Mouse (Mus musculus): ENCODE results near the gene Hist1h1t. TPM values are rescaled to one million over a fixed set of nuclear protein-coding genes. Genes with fewer than 3 reads are reported as not detected.
A peak's percentile ranks its signal among the peaks of the same experiment; 100 is the strongest.

Gene Hist1h1t
- polyA plus RNA-seq, 1 experiment from 2014 or later = not detected

DNA sequence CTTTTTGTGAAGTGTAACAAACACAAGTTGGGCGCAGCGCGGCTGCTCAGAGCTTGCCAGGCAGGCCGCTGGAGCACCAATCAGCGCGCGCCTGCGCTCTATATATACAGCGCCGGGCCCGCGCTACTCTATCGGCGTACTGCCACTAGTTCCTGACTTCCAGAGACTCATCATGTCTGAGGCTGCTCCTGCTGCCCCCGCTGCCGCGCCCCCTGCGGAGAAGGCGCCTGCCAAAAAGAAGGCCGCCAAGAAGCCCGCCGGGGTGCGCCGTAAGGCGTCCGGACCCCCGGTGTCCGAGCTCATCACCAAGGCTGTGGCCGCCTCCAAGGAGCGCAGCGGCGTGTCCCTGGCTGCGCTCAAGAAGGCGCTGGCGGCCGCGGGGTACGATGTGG lies 43.1 kb downstream of the Hist1h1t start, which contains the start of gene Hist1h1c:
Hist1h1c (plus strand) TSS at position 132 of the 392 bp plus-strand sequence.
- no peaks in the 10 kb centered on the region for H3K36me3 ChIP-seq
- WGBS = 0% methylated on average over 35 of the region's 38 CpGs
- H3K9ac ChIP-seq (replicated peaks) = peak within 1 kb of the TSS; percentile 89
- H3K27me3 ChIP-seq = no peaks in the 10 kb centered on the region
- H3K9me3 ChIP-seq = no peaks in the 10 kb centered on the region
- peak within 1 kb of the TSS; percentile 99 for H3K27ac ChIP-seq
- H3K4me3 ChIP-seq (replicated peaks) = peak within 1 kb of the TSS; percentile 59
- ATAC-seq (ENCODE audit: insufficient number of reproducible peaks, insufficient read depth, low FRiP score, low TSS enrichment, low read depth) = peak; percentile 95
- H3K4me2 ChIP-seq = peak within 1 kb of the TSS; percentile 86
- H3K4me1 ChIP-seq (replicated peaks) = peaks cover 9% of the 10 kb centered on the region

DNA sequence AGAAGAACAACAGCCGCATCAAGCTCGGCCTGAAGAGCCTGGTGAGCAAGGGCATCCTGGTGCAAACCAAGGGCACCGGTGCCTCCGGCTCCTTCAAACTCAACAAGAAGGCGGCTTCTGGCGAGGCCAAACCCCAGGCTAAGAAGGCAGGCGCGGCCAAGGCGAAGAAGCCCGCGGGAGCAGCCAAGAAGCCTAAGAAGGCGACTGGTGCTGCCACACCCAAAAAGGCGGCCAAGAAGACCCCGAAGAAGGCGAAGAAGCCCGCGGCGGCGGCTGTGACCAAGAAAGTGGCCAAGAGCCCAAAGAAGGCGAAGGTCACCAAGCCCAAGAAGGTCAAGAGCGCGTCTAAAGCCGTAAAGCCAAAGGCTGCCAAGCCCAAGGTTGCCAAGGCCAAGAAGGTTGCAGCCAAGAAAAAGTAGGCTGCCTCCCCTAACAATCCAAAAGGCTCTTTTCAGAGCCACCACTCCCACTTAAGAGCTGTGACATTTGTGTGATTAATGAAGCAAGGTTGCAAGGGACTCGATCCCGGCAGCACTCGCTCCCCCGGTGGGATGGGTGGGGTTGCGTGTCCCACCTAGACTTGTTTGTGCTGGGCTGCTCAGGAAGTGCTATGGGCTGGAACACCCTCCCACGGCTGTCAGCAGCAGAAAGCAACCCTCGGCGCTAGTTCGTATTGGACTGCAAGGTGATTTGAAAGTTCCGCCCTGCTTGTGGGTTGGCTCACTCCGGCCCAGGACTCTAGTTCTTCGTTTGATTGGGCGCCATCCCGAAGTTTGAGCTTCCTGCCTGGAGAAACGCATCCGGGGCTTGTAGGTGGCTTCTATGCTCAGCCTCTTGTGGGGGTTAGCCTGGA lies 43.7 kb downstream of the Hist1h1t start:
- no peaks in the 10 kb centered on the region for H3K36me3 ChIP-seq
- peak overlapping the region; percentile 89 for H3K9ac ChIP-seq (replicated peaks)
- peak; percentile 92 for ATAC-seq (ENCODE audit: insufficient number of reproducible peaks, insufficient read depth, low FRiP score, low TSS enrichment, low read depth)
- peak overlapping the region; percentile 59 for H3K4me3 ChIP-seq (replicated peaks)
- H3K4me2 ChIP-seq = peak overlapping the region; percentile 86
- no peaks in the 10 kb centered on the region for H3K9me3 ChIP-seq
- peak overlapping the region; percentile 99 for H3K27ac ChIP-seq
- H3K4me1 ChIP-seq (replicated peaks) = peaks cover 14% of the 10 kb centered on the region
- under 1% methylated on average over 39 of the region's 39 CpGs for WGBS
- no peaks in the 10 kb centered on the region for H3K27me3 ChIP-seq

DNA sequence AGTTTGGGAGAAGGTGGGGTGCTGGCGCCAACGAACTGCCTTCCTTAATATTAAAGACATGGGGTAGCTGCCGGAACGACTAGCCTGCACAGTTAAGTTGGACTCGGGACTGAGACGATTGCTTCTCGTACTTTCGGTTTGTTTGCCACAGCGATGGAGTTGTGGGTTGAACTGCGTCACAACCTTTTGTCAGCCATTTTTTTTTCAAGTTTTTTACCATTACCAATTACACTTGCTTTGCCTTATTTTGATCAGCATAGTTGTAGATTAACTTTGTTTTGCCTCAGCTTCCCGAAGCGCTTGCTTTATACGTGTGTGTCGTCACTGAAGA lies 44.3 kb downstream of the Hist1h1t start:
- no peaks in the 10 kb centered on the region for H3K9me3 ChIP-seq
- H3K4me3 ChIP-seq (replicated peaks) = peak overlapping the region; percentile 59
- H3K4me1 ChIP-seq (replicated peaks) = peaks cover 18% of the 10 kb centered on the region
- WGBS = 2% methylated on average over 14 of the region's 14 CpGs
- H3K36me3 ChIP-seq = no peaks in the 10 kb centered on the region
- no peaks in the 10 kb centered on the region for H3K27me3 ChIP-seq
- no peak for ATAC-seq (ENCODE audit: insufficient number of reproducible peaks, insufficient read depth, low FRiP score, low TSS enrichment, low read depth)
- H3K4me2 ChIP-seq = peak overlapping the region; percentile 86
- H3K9ac ChIP-seq (replicated peaks) = peak overlapping the region; percentile 89
- peak overlapping the region; percentile 99 for H3K27ac ChIP-seq

DNA sequence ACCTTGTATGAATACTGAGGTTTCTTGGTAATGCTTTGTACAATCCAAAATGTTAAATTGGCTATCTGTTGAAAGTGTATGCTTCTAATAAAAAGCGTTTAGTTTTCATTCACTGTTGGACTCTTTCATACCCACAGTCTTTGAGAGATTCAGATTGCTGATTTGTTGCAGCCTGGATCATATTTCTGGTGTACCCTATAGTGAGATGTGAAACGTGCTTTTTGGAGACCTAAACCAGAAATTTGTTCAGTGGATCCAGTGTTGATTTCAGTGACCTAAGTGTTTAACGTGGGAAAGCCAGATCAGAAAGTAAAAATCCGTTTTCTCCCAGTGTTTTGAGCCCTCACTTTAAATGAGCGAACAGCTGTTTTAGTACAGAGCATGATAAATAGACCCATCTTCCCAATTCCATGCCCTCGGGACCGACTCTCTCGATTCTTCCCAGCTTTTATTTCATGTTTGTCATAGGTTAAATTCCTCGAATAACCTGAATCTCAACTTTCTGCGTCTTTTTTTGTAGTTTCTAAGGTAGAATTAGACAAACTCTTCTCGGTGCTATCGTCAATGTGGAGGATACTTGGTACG lies 44.7 kb downstream of the Hist1h1t start:
- H3K4me1 ChIP-seq (replicated peaks) = peaks cover 18% of the 10 kb centered on the region
- H3K27me3 ChIP-seq = no peaks in the 10 kb centered on the region
- H3K36me3 ChIP-seq = no peaks in the 10 kb centered on the region
- peak overlapping the region; percentile 89 for H3K9ac ChIP-seq (replicated peaks)
- 36% methylated on average over 13 of the region's 13 CpGs for WGBS
- no peaks in the 10 kb centered on the region for H3K9me3 ChIP-seq
- H3K4me2 ChIP-seq = peak overlapping the region; percentile 86
- peak overlapping the region; percentile 99 for H3K27ac ChIP-seq
- no peak for ATAC-seq (ENCODE audit: insufficient number of reproducible peaks, insufficient read depth, low FRiP score, low TSS enrichment, low read depth)
- peak overlapping the region; percentile 59 for H3K4me3 ChIP-seq (replicated peaks)

DNA sequence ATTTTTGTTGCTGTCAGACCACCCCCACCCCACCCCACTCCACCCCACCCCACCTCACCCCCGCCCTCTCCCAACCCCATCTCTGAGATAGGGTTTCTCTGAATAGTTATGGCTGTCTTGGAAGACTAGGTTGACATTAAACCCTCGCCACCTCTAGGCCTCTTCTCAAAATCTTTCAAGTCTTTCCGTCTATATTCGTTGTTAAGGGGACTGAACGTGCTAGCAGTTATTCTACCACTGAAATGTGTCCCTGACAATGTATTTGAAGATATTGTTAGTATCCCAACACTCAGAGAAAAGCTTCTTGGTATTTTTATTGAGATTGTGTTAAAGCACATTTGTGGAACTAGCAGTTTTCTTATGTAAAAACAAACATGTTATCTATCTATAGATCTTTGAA lies 45.3 kb downstream of the Hist1h1t start:
- no peak for ATAC-seq (ENCODE audit: insufficient number of reproducible peaks, insufficient read depth, low FRiP score, low TSS enrichment, low read depth)
- peak overlapping the region; percentile 99 for H3K27ac ChIP-seq
- H3K9me3 ChIP-seq = no peaks in the 10 kb centered on the region
- no peaks in the 10 kb centered on the region for H3K27me3 ChIP-seq
- no peaks in the 10 kb centered on the region for H3K36me3 ChIP-seq
- H3K9ac ChIP-seq (replicated peaks) = peak overlapping the region; percentile 89
- peak overlapping the region; percentile 86 for H3K4me2 ChIP-seq
- WGBS = 65% methylated on average over 5 of the region's 5 CpGs
- peak overlapping the region; percentile 59 for H3K4me3 ChIP-seq (replicated peaks)
- H3K4me1 ChIP-seq (replicated peaks) = peaks cover 18% of the 10 kb centered on the region

DNA sequence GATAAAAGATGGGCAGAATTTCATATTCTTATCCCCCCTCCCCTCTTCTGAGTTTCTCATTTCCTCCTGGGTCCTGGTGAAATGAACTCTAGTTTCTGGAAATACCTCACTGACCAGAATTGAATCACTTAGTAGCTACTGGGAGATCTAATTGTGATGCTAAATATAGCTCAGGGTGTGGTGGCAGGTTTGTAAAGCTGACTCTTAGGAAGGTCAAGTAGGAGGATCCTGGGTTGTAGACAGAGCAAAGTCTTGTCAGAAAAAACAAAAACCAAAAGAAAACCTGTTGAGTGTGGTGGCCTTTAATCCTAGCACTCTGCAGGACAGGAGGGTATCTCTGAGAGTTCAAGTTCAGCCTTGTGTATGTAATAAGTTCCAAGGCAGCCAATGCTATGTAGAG lies 46.4 kb downstream of the Hist1h1t start:
- Histone ChIP-seq H3K36me3 (no peaks in the 10 kb centered on the region), H3K27ac (no peak overlapping the region), H3K9me3 (no peaks in the 10 kb centered on the region), H3K4me1 (replicated peaks) (peaks cover 18% of the 10 kb centered on the region), H3K9ac (replicated peaks) (no peak overlapping the region), H3K4me3 (replicated peaks) (no peak overlapping the region), H3K4me2 (no peak overlapping the region), H3K27me3 (no peaks in the 10 kb centered on the region)
- no peak for ATAC-seq (ENCODE audit: insufficient number of reproducible peaks, insufficient read depth, low FRiP score, low TSS enrichment, low read depth)

DNA sequence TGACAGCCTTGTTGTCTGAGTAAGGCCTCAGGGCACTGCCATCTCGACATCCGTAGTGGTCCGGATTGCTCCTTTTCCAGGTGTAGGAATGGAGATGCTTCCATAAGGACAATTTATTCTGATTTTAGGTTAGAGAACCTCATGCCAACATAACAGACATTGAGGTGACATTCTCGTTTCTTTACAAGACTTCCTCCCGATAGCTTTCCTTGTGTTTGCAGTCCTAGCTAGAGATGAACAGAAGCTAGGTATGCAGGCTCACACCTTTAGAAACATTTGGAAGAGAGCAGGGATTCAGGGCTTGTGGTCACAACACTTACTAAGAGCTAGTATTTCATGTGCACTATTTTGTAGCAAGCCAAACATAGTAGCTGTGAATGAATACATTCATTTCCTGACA lies 47.6 kb downstream of the Hist1h1t start:
- no peak for ATAC-seq (ENCODE audit: insufficient number of reproducible peaks, insufficient read depth, low FRiP score, low TSS enrichment, low read depth)
- Histone ChIP-seq H3K27ac (peak overlapping the region; percentile 66), H3K9ac (replicated peaks) (no peak overlapping the region), H3K4me2 (no peak overlapping the region), H3K36me3 (no peaks in the 10 kb centered on the region), H3K4me3 (replicated peaks) (no peak overlapping the region), H3K27me3 (no peaks in the 10 kb centered on the region), H3K4me1 (replicated peaks) (peaks cover 29% of the 10 kb centered on the region), H3K9me3 (no peaks in the 10 kb centered on the region)
- 83% methylated on average over 5 of the region's 5 CpGs for WGBS

DNA sequence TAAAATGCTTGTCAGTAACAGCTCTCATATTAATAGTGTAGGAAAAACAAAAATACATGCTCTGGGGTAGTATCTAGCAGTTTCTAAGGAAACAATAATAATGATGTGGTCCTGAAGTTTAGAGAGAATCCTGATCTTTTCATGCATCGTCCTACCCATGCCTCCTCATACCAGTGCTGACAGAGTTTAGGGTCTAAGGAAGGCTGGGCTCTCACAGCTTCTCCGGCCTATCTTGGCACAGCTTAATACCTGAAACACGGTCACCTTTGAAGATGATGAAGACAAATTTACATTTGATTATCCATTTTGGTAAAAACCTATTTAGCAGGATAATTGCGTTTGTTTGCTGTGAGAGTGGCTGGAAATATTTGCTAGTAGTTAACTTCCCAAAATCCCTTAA lies 48.3 kb downstream of the Hist1h1t start:
- no peak for ATAC-seq (ENCODE audit: insufficient number of reproducible peaks, insufficient read depth, low FRiP score, low TSS enrichment, low read depth)
- Histone ChIP-seq H3K4me1 (replicated peaks) (peaks cover 34% of the 10 kb centered on the region), H3K9me3 (no peaks in the 10 kb centered on the region), H3K4me3 (replicated peaks) (peak overlapping the region; percentile 43), H3K27ac (peak overlapping the region; percentile 99), H3K27me3 (no peaks in the 10 kb centered on the region), H3K9ac (replicated peaks) (peak overlapping the region; percentile 61; the same call in 1 of the 2 replicates), H3K36me3 (no peaks in the 10 kb centered on the region), H3K4me2 (peak overlapping the region; percentile 66)
- WGBS = 42% methylated on average over 4 of the region's 4 CpGs

DNA sequence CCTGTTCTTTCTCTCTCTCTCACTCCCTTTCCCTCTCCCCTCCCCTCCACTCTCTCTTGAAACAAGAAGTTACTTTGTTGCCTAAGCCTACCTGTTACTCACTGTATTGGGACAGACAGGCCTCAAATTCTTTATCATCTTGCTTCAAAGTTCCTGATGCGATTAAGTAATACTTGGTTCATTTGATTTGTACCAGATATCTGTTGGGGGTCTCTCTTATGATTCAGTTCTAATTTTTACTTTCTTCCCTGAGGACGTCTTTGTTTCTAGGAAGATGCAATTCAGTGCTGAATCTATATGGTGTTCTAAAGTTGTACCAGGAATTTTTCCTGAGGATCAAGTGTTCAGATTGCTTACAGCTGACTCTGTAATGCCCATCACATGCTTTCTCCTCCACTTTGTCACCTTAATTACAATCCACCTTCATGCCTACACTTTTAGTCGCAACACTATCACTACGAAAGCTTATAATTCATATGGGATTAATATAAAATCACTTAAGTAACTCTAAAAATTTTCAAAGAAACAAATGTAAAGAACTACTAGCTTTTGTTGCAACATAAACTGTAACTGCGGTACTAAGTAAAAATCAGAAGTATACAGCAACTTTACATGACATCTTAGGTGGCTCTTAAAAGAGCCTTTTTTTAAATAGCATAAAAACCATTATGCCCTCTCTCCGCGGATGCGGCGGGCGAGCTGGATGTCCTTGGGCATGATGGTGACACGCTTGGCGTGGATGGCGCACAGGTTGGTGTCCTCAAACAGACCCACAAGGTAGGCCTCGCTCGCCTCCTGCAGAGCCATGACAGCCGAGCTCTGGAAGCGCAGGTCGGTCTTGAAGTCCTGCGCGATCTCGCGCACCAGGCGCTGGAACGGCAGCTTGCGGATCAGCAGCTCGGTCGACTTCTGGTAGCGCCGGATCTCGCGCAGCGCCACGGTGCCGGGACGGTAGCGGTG lies 49.1 kb downstream of the Hist1h1t start:
- Histone ChIP-seq H3K4me1 (replicated peaks) (peaks cover 34% of the 10 kb centered on the region), H3K9me3 (no peaks in the 10 kb centered on the region), H3K4me3 (replicated peaks) (peak overlapping the region; percentile 43), H3K9ac (replicated peaks) (peak overlapping the region; percentile 61), H3K4me2 (peak overlapping the region; percentile 66), H3K27me3 (no peaks in the 10 kb centered on the region), H3K27ac (peak overlapping the region; percentile 99), H3K36me3 (no peaks in the 10 kb centered on the region)
- under 1% methylated on average over 16 of the region's 36 CpGs for WGBS
- ATAC-seq (ENCODE audit: insufficient number of reproducible peaks, insufficient read depth, low FRiP score, low TSS enrichment, low read depth) = no peak

DNA sequence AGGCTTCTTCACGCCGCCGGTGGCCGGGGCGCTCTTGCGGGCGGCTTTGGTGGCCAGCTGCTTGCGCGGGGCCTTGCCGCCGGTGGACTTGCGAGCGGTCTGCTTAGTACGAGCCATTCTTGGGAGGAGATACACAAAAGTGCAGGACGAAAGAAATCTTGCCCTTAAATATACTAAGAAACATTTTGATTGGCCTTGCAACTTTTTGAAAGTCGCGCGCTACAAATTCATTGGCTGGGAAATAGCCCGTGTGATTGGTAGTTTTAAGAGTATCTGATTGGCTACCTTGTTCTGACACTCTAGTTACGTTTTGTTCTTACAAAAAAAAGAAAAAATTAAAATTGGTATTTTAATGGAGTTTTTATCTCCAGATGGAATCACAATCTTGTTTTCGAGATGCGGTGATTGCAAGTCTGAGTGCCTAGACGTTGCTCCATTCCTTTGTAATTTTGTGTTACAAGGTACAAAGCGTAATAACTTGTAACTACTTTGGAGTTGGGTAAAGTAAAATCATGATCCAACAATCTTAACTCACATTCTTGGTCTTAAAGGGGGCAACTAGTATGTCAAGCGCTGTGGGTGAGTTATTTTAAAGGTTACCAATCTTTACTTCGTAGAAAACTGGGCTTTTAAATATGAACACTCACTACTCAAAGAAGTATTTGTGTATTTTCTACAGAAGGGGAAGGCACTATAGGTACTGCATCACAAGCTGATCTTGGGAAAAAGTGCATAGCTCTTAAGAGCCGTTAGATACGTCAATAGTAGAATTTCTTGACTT lies 50.0 kb downstream of the Hist1h1t start, which contains the start of gene Hist1h3c:
Hist1h3c (minus strand) TSS at position 222 of the 781 bp plus-strand sequence.
- Histone ChIP-seq H3K36me3 (no peaks in the 10 kb centered on the region), H3K4me2 (peak within 1 kb of the TSS; percentile 66), H3K9me3 (no peaks in the 10 kb centered on the region), H3K9ac (replicated peaks) (peak within 1 kb of the TSS; percentile 69), H3K4me1 (replicated peaks) (peaks cover 29% of the 10 kb centered on the region), H3K27me3 (no peaks in the 10 kb centered on the region), H3K4me3 (replicated peaks) (peak within 1 kb of the TSS; percentile 43), H3K27ac (peak within 1 kb of the TSS; percentile 99)
- WGBS = under 1% methylated on average over 26 of the region's 28 CpGs
- ATAC-seq (ENCODE audit: insufficient number of reproducible peaks, insufficient read depth, low FRiP score, low TSS enrichment, low read depth) = peak; percentile 76

All from limb, embryonic 12.5 days (tissue).